ENCODE assay signal across 8 mouse cellular contexts in the genomic region with DNA sequence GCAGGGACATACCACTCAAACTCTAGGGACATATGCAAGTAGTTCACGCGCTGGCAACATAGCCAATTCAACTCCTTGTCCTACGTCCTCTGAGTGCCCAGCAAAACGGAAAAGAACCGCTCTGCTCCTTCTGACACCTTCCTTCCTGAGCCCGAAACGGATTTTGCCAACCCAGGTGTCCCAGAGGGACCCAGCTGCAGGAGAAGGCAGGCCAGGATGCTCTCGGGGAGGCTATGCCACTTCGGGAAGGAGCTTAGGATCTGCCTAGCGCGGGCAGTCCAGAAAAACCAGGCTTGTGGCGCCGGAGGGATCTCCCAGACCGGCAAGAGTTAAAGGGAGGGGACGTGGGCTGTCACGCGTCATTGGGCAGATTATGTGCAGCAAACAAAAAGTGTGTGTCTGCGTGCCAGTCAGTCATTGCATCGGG. TPM values are rescaled to one million over a fixed set of nuclear protein-coding genes. Genes with fewer than 3 reads are reported as not detected.
DNase-seq lines count a peak whose midpoint lies in the region; ATAC-seq and TF ChIP-seq lines count a peak whose summit lies in the region.

No protein-coding gene starts in this region.

- no peak overlapping the region for H3K27ac ChIP-seq in heart, embryonic 11.5 days (ENCODE audit: low read depth, low read length)
- H3K27ac ChIP-seq in forebrain, embryonic 12.5 days = no peak overlapping the region; the same call in 1 of the 2 replicates
- H3K27ac ChIP-seq in limb, embryonic 11.5 days (replicated peaks; ENCODE audit: low read depth, low read length) = no peak overlapping the region

- H3K27me3 ChIP-seq in heart, embryonic 11.5 days (ENCODE audit: control insufficient read depth, insufficient read depth, low read length) = peaks cover 83% of the 10 kb centered on the region
- peaks cover 29% of the 10 kb centered on the region for H3K27me3 ChIP-seq in Patski
- H3K27me3 ChIP-seq in forebrain, embryonic 12.5 days = peaks cover 93% of the 10 kb centered on the region
- H3K27me3 ChIP-seq in limb, embryonic 11.5 days (ENCODE audit: control insufficient read depth, insufficient read depth, low read length) = peaks cover 67% of the 10 kb centered on the region

- peak overlapping the region; percentile 8 for H3K4me3 ChIP-seq in heart, embryonic 11.5 days (ENCODE audit: low read depth, low read length)
- peak overlapping the region; percentile 39 for H3K4me3 ChIP-seq in forebrain, embryonic 12.5 days (replicated peaks)
- H3K4me3 ChIP-seq in limb, embryonic 11.5 days (ENCODE audit: low read depth, low read length) = no peak overlapping the region

- peaks cover 7% of the 10 kb centered on the region; the same call in 1 of the 2 replicates for H3K4me1 ChIP-seq in heart, embryonic 11.5 days (ENCODE audit: control insufficient read depth, insufficient read depth, low read length)
- peaks cover 47% of the 10 kb centered on the region for H3K4me1 ChIP-seq in forebrain, embryonic 12.5 days
- H3K4me1 ChIP-seq in limb, embryonic 11.5 days (ENCODE audit: control insufficient read depth, insufficient read depth, low read length) = no peaks in the 10 kb centered on the region; the same call in 1 of the 2 replicates

- no peaks in the 10 kb centered on the region for H3K9me3 ChIP-seq in heart, embryonic 11.5 days (replicated peaks; ENCODE audit: control insufficient read depth, low read length)
- H3K9me3 ChIP-seq in forebrain, embryonic 12.5 days = no peaks in the 10 kb centered on the region
- H3K9me3 ChIP-seq in limb, embryonic 11.5 days (ENCODE audit: control insufficient read depth, low read length) = no peaks in the 10 kb centered on the region

- CTCF ChIA-PET in Patski (lab: Charles Lee) = no interaction called here

- under 1% methylated on average over 19 of the region's 19 CpGs for WGBS in heart, embryonic 11.5 days (ENCODE audit: insufficient replicate concordance)
- under 1% methylated on average over 19 of the region's 19 CpGs for WGBS in forebrain, embryonic 12.5 days
- WGBS in limb, embryonic 11.5 days = 0% methylated on average over 19 of the region's 19 CpGs

- no peak for ATAC-seq in heart, embryonic 11.5 days (replicated peaks; ENCODE audit: insufficient number of reproducible peaks, low FRiP score, low TSS enrichment)
- peak; percentile 9 for ATAC-seq in Patski
- 0 out of 2 replicates have a peak, but pooled peaks have one; percentile 42 for ATAC-seq in forebrain, embryonic 12.5 days (ENCODE audit: low FRiP score)
- no peak for ATAC-seq in limb, embryonic 11.5 days (ENCODE audit: insufficient number of reproducible peaks, low FRiP score, low TSS enrichment, low read depth)

- no peak overlapping the region for H3K9ac ChIP-seq in heart, embryonic 11.5 days (ENCODE audit: low read depth, low read length)
- no peak overlapping the region for H3K9ac ChIP-seq in forebrain, embryonic 12.5 days
- H3K9ac ChIP-seq in limb, embryonic 11.5 days (ENCODE audit: low read length) = no peak overlapping the region

- H3K36me3 ChIP-seq in heart, embryonic 11.5 days (ENCODE audit: control insufficient read depth, insufficient read depth, low read length) = no peaks in the 10 kb centered on the region
- H3K36me3 ChIP-seq in forebrain, embryonic 12.5 days (replicated peaks) = no peaks in the 10 kb centered on the region
- H3K36me3 ChIP-seq in limb, embryonic 11.5 days (ENCODE audit: control insufficient read depth, insufficient read depth, low read length) = no peaks in the 10 kb centered on the region

- in situ Hi-C loops in Patski (cut with MboI; ENCODE audit: low pct_unique_long_range_greater_than_20kb) = no loop called here

- H3K4me2 ChIP-seq in heart, embryonic 11.5 days = peak overlapping the region; percentile 46
- H3K4me2 ChIP-seq in forebrain, embryonic 12.5 days = peak overlapping the region; percentile 56
- H3K4me2 ChIP-seq in limb, embryonic 11.5 days (ENCODE audit: low read depth, severe bottlenecking) = no peak overlapping the region

- POLR2A ChIA-PET in Patski (lab: Charles Lee) = no interaction called here

- TF ChIP-seq CTCF in Patski (IDR thresholded peaks at IDR 0.05) = no peak

- DNase-seq in heart, adult 9 months (ENCODE audit: low spot score in 2 of 2) = no peak
- no peak for DNase-seq in Patski (ENCODE audit: low read depth, low spot score)
- DNase-seq in limb, embryonic 11.5 days (ENCODE audit: low spot score) = peak; percentile 55
- DNase-seq in right cerebral cortex, postnatal 14 days = peak; percentile 63
- DNase-seq in ovary, adult 18-20 months (ENCODE audit: low spot score) = no peak
- no peak for DNase-seq in adrenal gland, adult (ENCODE audit: inconsistent age in 2 of 2, low spot score in 1 of 2)

RNA-seq across cellular contexts. Expression of a gene that starts 13.5 kb away (rescaled TPM):
- polyA plus RNA-seq in heart, embryonic 11.5 days (2014; fragmentation: Nextera tagmentation; extraction: Ambion mirVana) = not detected in 2 replicates
- polyA plus RNA-seq in Patski (2021) = 0.04 TPM
- polyA plus RNA-seq in forebrain, embryonic 12.5 days (2016; fragmentation: Nextera tagmentation; extraction: Ambion mirVana) = 3.0 and 3.2 TPM in 2 replicates
- 0.07 and 0.10 TPM in 2 replicates for polyA plus RNA-seq in limb, embryonic 11.5 days (2014; fragmentation: Nextera tagmentation; extraction: Ambion mirVana)

Comparison
In these comparisons a context has a peak if more than half of its experiments do, and no peak if none do; other contexts are left out.
1. ATAC-seq: peak in Patski (single experiment) and forebrain, embryonic 12.5 days (single experiment); none in heart, embryonic 11.5 days (single experiment) and limb, embryonic 11.5 days (single experiment).
2. DNase-seq: peak in limb, embryonic 11.5 days (single experiment) and right cerebral cortex, postnatal 14 days (single experiment); none in heart, adult 9 months (0 of 2), Patski (single experiment), ovary, adult 18-20 months (single experiment) and adrenal gland, adult (0 of 2).